In genomic region chr7:35556905-35557304, GRCm38 (mm10) we compare ENCODE assay signal across 20 mouse cellular contexts. TPM values are rescaled to one million over a fixed set of nuclear protein-coding genes. Genes with fewer than 3 reads are reported as not detected.
DNase-seq lines count a peak whose midpoint lies in the region; ATAC-seq and TF ChIP-seq lines count a peak whose summit lies in the region.
"Had no signal": no experiment of that assay in that cellular context is flagged by ENCODE, and none has a peak within 500 bp of the region (broad histone marks: within the 10 kb centered on the region; RNA-seq: fewer than 3 reads in every experiment).

No protein-coding gene starts in this region.

- no peak overlapping the region for H3K4me3 ChIP-seq in kidney, adult 2 months (ENCODE audit: insufficient read depth, low read depth, low read length)
- H3K4me3 ChIP-seq in kidney, embryonic 15.5 days (replicated peaks) = no peak overlapping the region
- peak overlapping the region; percentile 88 for H3K4me3 ChIP-seq in liver, embryonic 16.5 days (ENCODE audit: low read depth, low read length)
- no peak overlapping the region for H3K4me3 ChIP-seq in forebrain, embryonic 15.5 days

- H3K4me1 ChIP-seq in kidney, adult 2 months (ENCODE audit: control insufficient read depth, insufficient read depth, low read length) = peaks cover 34% of the 10 kb centered on the region
- peaks cover 20% of the 10 kb centered on the region for H3K4me1 ChIP-seq in kidney, embryonic 15.5 days
- peaks cover 73% of the 10 kb centered on the region for H3K4me1 ChIP-seq in liver, embryonic 16.5 days (ENCODE audit: control insufficient read depth, low read depth, low read length)
- H3K4me1 ChIP-seq in forebrain, embryonic 15.5 days = peaks cover 23% of the 10 kb centered on the region

- ATAC-seq in kidney, embryonic 15.5 days (replicated peaks; ENCODE audit: low FRiP score) = no peak
- ATAC-seq in erythroid progenitor cell, adult 5-6 weeks (replicated peaks; ENCODE audit: low FRiP score, poor library complexity, severe bottlenecking) = peak; percentile 63
- peak; percentile 52 for ATAC-seq in liver, embryonic 16.5 days (ENCODE audit: low read depth)
- ATAC-seq in forebrain, embryonic 15.5 days (replicated peaks) = no peak
- no peak for ATAC-seq in activated CD4-positive, CD25-positive, alpha-beta regulatory T cell, adult 4 months
- ATAC-seq: hindbrain, embryonic 16.5 days; Patski had no signal

- TF ChIP-seq CTCF in kidney, adult 2 months (conservative IDR thresholded peaks at IDR 0.05; ENCODE audit: insufficient read depth, insufficient read length, low read depth, low read length) = no peak

- WGBS in kidney, adult 2 months = 85% methylated on average over 5 of the region's 5 CpGs
- 92% methylated on average over 5 of the region's 5 CpGs for WGBS in kidney, embryonic 15.5 days
- WGBS in liver, embryonic 16.5 days (ENCODE audit: insufficient replicate concordance) = 30% methylated on average over 5 of the region's 5 CpGs
- 91% methylated on average over 5 of the region's 5 CpGs for WGBS in forebrain, embryonic 15.5 days

- no peak overlapping the region for H3K9ac ChIP-seq in kidney, embryonic 15.5 days
- peak overlapping the region; percentile 95 for H3K9ac ChIP-seq in liver, embryonic 16.5 days (ENCODE audit: low read depth, low read length)
- no peak overlapping the region for H3K9ac ChIP-seq in forebrain, embryonic 15.5 days (replicated peaks)

- no peak for TF ChIP-seq POLR2A in kidney, adult 2 months (IDR thresholded peaks at IDR 0.05; ENCODE audit: low read depth, low read length)

- no peak overlapping the region for H3K4me2 ChIP-seq in kidney, embryonic 15.5 days
- peak overlapping the region; percentile 96 for H3K4me2 ChIP-seq in liver, embryonic 16.5 days (ENCODE audit: low read depth, low read length)
- no peak overlapping the region for H3K4me2 ChIP-seq in forebrain, embryonic 15.5 days (replicated peaks)

- H3K9me3 ChIP-seq in kidney, embryonic 15.5 days (replicated peaks) = no peaks in the 10 kb centered on the region
- H3K9me3 ChIP-seq in liver, embryonic 16.5 days (replicated peaks; ENCODE audit: control insufficient read depth, low read length) = no peaks in the 10 kb centered on the region
- no peaks in the 10 kb centered on the region for H3K9me3 ChIP-seq in forebrain, embryonic 15.5 days
- H3K9me3 ChIP-seq: limb, embryonic 13.5 days had no signal

- H3K27me3 ChIP-seq in kidney, adult 2 months (replicated peaks; ENCODE audit: control insufficient read depth, insufficient read depth, low read length) = no peaks in the 10 kb centered on the region
- H3K27me3 ChIP-seq in kidney, embryonic 15.5 days = no peaks in the 10 kb centered on the region
- H3K27me3 ChIP-seq in liver, embryonic 16.5 days (ENCODE audit: control insufficient read depth, insufficient read depth, low read depth, low read length) = no peaks in the 10 kb centered on the region
- no peaks in the 10 kb centered on the region for H3K27me3 ChIP-seq in forebrain, embryonic 15.5 days
- H3K27me3 ChIP-seq: limb, embryonic 13.5 days had no signal

- DNase-seq in kidney, adult 2 months = no peak
- DNase-seq in c-Kit-negative CD71-positive TER-119-positive erythroid progenitor cells, embryonic 14.5 days (ENCODE audit: low read depth, low spot score) = peak; percentile 73
- no peak for DNase-seq in right cerebral cortex, postnatal 14 days
- DNase-seq: cerebellum, adult 11-12 months; cerebellum, postnatal 36 days; gastrocnemius, postnatal 10 days; heart, postnatal 36 days; lung, postnatal 14 days; right cerebral cortex, postnatal 4 days; thymus, postnatal 36 days had no signal

- 0 out of 2 replicates have a peak, but pooled peaks cover 3% of the 10 kb centered on the region for H3K36me3 ChIP-seq in kidney, adult 2 months (ENCODE audit: control insufficient read depth, insufficient read depth, low read length)
- H3K36me3 ChIP-seq in kidney, embryonic 15.5 days = peaks cover 4% of the 10 kb centered on the region; the same call in 1 of the 2 replicates
- H3K36me3 ChIP-seq in liver, embryonic 16.5 days (ENCODE audit: control insufficient read depth, insufficient read depth) = no peaks in the 10 kb centered on the region
- H3K36me3 ChIP-seq in forebrain, embryonic 15.5 days = no peaks in the 10 kb centered on the region
- H3K36me3 ChIP-seq: limb, embryonic 13.5 days had no signal

- H3K27ac ChIP-seq in kidney, adult 2 months (ENCODE audit: insufficient read depth, low read depth, low read length) = peak overlapping the region; percentile 98
- H3K27ac ChIP-seq in kidney, embryonic 15.5 days = no peak overlapping the region
- H3K27ac ChIP-seq in liver, embryonic 16.5 days (ENCODE audit: low read length) = peak overlapping the region; percentile 98
- no peak overlapping the region for H3K27ac ChIP-seq in forebrain, embryonic 15.5 days (replicated peaks)
- H3K27ac ChIP-seq: limb, embryonic 13.5 days had no signal

RNA-seq across cellular contexts. Expression of gene Nudt19, which starts 0.8 kb away (rescaled TPM):
- polyA plus RNA-seq in kidney, adult 2 months (2012; rRNA removed) = 170 and 255 TPM in 2 replicates
- polyA plus RNA-seq in kidney, embryonic 15.5 days (2015; fragmentation: Nextera tagmentation; extraction: Ambion mirVana) = 66.6 and 68.0 TPM in 2 replicates
- 129 and 165 TPM in 2 replicates for total RNA-seq in erythroid progenitor cell, adult 5-6 weeks (2015; ENCODE audit: low replicate concordance)
- 36.3 and 55.8 TPM in 2 replicates for total RNA-seq in erythroid progenitor cell, adult 5-6 weeks (2017; ENCODE audit: low replicate concordance)
- polyA plus RNA-seq in liver, embryonic 16.5 days (2015; fragmentation: Nextera tagmentation; extraction: Ambion mirVana) = 50.7 and 54.6 TPM in 2 replicates
- polyA plus RNA-seq in forebrain, embryonic 15.5 days (2015; fragmentation: Nextera tagmentation; extraction: Ambion mirVana) = 97.4 and 97.5 TPM in 2 replicates
- polyA plus RNA-seq in activated CD4-positive, CD25-positive, alpha-beta regulatory T cell, adult 4 months (2017; shearing (Covaris generic)) = 10 to 100 TPM; 49.0 to 58.6 TPM

RNA-seq across cellular contexts. Expression of gene Tdrd12, which starts 19.4 kb away (rescaled TPM):
- 0.25 and 0.33 TPM in 2 replicates for polyA plus RNA-seq in kidney, adult 2 months (2012; rRNA removed)
- 0.23 and 0.43 TPM in 2 replicates for polyA plus RNA-seq in kidney, embryonic 15.5 days (2015; fragmentation: Nextera tagmentation; extraction: Ambion mirVana)
- total RNA-seq in erythroid progenitor cell, adult 5-6 weeks (2015; ENCODE audit: low replicate concordance) = 3.4 TPM in 1 of 2 replicates, not detected in the other
- not detected in 2 replicates for total RNA-seq in erythroid progenitor cell, adult 5-6 weeks (2017; ENCODE audit: low replicate concordance)
- polyA plus RNA-seq in liver, embryonic 16.5 days (2015; fragmentation: Nextera tagmentation; extraction: Ambion mirVana) = 0.04 and 0.12 TPM in 2 replicates
- 0.43 and 0.51 TPM in 2 replicates for polyA plus RNA-seq in forebrain, embryonic 15.5 days (2015; fragmentation: Nextera tagmentation; extraction: Ambion mirVana)
- not detected for polyA plus RNA-seq in activated CD4-positive, CD25-positive, alpha-beta regulatory T cell, adult 4 months (2017; shearing (Covaris generic))
- total RNA-seq: heart, postnatal 36 days had no signal
- polyA plus RNA-seq: C2C12 had no signal

RNA-seq across cellular contexts. Expression of gene Rgs9bp, which starts 28.5 kb away (rescaled TPM):
- 0.14 and 0.18 TPM in 2 replicates for polyA plus RNA-seq in kidney, adult 2 months (2012; rRNA removed)
- 0.23 TPM in 2 replicates for polyA plus RNA-seq in kidney, embryonic 15.5 days (2015; fragmentation: Nextera tagmentation; extraction: Ambion mirVana)
- total RNA-seq in erythroid progenitor cell, adult 5-6 weeks (2015; ENCODE audit: low replicate concordance) = 0.36 TPM in 1 of 2 replicates, not detected in the other
- total RNA-seq in erythroid progenitor cell, adult 5-6 weeks (2017; ENCODE audit: low replicate concordance) = 0.38 TPM in 1 of 2 replicates, not detected in the other
- polyA plus RNA-seq in liver, embryonic 16.5 days (2015; fragmentation: Nextera tagmentation; extraction: Ambion mirVana) = 0.04 and 0.06 TPM in 2 replicates
- polyA plus RNA-seq in forebrain, embryonic 15.5 days (2015; fragmentation: Nextera tagmentation; extraction: Ambion mirVana) = 0.08 and 0.10 TPM in 2 replicates
- under 1 TPM in 1 of 2 experiments, not detected in 1; 0.08 TPM for polyA plus RNA-seq in activated CD4-positive, CD25-positive, alpha-beta regulatory T cell, adult 4 months (2017; shearing (Covaris generic))
- total RNA-seq: heart, adult 8-10 months had no signal

RNA-seq across cellular contexts. Expression of gene Ankrd27, which starts 29.1 kb away (rescaled TPM):
- 18.3 and 19.1 TPM in 2 replicates for polyA plus RNA-seq in kidney, adult 2 months (2012; rRNA removed)
- 34.3 and 38.7 TPM in 2 replicates for polyA plus RNA-seq in kidney, embryonic 15.5 days (2015; fragmentation: Nextera tagmentation; extraction: Ambion mirVana)
- 38.6 and 41.1 TPM in 2 replicates for total RNA-seq in erythroid progenitor cell, adult 5-6 weeks (2015; ENCODE audit: low replicate concordance)
- total RNA-seq in erythroid progenitor cell, adult 5-6 weeks (2017; ENCODE audit: low replicate concordance) = 9.5 and 13.2 TPM in 2 replicates
- polyA plus RNA-seq in liver, embryonic 16.5 days (2015; fragmentation: Nextera tagmentation; extraction: Ambion mirVana) = 23.3 and 23.9 TPM in 2 replicates
- 30.1 and 32.0 TPM in 2 replicates for polyA plus RNA-seq in forebrain, embryonic 15.5 days (2015; fragmentation: Nextera tagmentation; extraction: Ambion mirVana)
- 10 to 100 TPM; 36.5 to 46.8 TPM for polyA plus RNA-seq in activated CD4-positive, CD25-positive, alpha-beta regulatory T cell, adult 4 months (2017; shearing (Covaris generic))

Comparison
In these comparisons a context has a peak if more than half of its experiments do, and no peak if none do; other contexts are left out.
1. H3K27ac ChIP-seq: peak in kidney, adult 2 months (single experiment) and liver, embryonic 16.5 days (single experiment); none in kidney, embryonic 15.5 days (single experiment) and forebrain, embryonic 15.5 days (single experiment).
2. ATAC-seq: peak in erythroid progenitor cell, adult 5-6 weeks (single experiment) and liver, embryonic 16.5 days (single experiment); none in kidney, embryonic 15.5 days (single experiment), forebrain, embryonic 15.5 days (single experiment) and activated CD4-positive, CD25-positive, alpha-beta regulatory T cell, adult 4 months (single experiment).